Mouse (Mus musculus): ENCODE measurements around the gene Cdc14a. TPM values are rescaled to one million over a fixed set of nuclear protein-coding genes. Genes with fewer than 3 reads are reported as not detected.

Gene Cdc14a
- polyA plus RNA-seq, 1 experiment from 2014 or later: 12.1 TPM

- TF ChIP-seq CTCF (IDR thresholded peaks at IDR 0.05; ENCODE audit: low read depth): no peak
- Histone ChIP-seq H3K4me1 (ENCODE audit: insufficient read depth) (0 out of 2 replicates have a peak, but pooled peaks cover 5% of the 10 kb centered on the region), H3K9me3 (ENCODE audit: low read depth, low read length) (no peaks in the 10 kb centered on the region), H3K9ac (no peak overlapping the region), H3K27me3 (ENCODE audit: insufficient read depth, low read length) (no peaks in the 10 kb centered on the region), H3K4me3 (ENCODE audit: low read depth, low read length) (no peak overlapping the region), H3K27ac (ENCODE audit: low read depth) (no peak overlapping the region), H3K4me2 (no peak overlapping the region), H3K36me3 (ENCODE audit: insufficient read depth) (no peaks in the 10 kb centered on the region)
- WGBS: 45% methylated on average over 5 of the region's 5 CpGs
- DNase-seq: no peak
- ATAC-seq (ENCODE audit: insufficient read depth): no peak
Measured at GRCm38 (mm10) chr3:116374486-116374885, 49.3 kb downstream of the Cdc14a start.

- no peak overlapping the region for H3K4me2 ChIP-seq
- no peak overlapping the region for H3K4me3 ChIP-seq (ENCODE audit: low read depth, low read length)
- no peaks in the 10 kb centered on the region for H3K9me3 ChIP-seq (ENCODE audit: low read depth, low read length)
- H3K9ac ChIP-seq: no peak overlapping the region
- no peak overlapping the region for H3K27ac ChIP-seq (ENCODE audit: low read depth)
- H3K4me1 ChIP-seq (ENCODE audit: insufficient read depth): 0 out of 2 replicates have a peak, but pooled peaks cover 5% of the 10 kb centered on the region
- H3K36me3 ChIP-seq (ENCODE audit: insufficient read depth): no peaks in the 10 kb centered on the region
- ATAC-seq (ENCODE audit: insufficient read depth) (no peak), DNase-seq (no peak)
- no peak for TF ChIP-seq CTCF (IDR thresholded peaks at IDR 0.05; ENCODE audit: low read depth)
- WGBS: 91% methylated on average over 6 of the region's 6 CpGs
- no peaks in the 10 kb centered on the region for H3K27me3 ChIP-seq (ENCODE audit: insufficient read depth, low read length)
Measured at GRCm38 (mm10) chr3:116373196-116373595, 50.6 kb downstream of the Cdc14a start.

GRCm38 (mm10) chr3:116368868-116369437, 54.9 kb downstream of the Cdc14a start:
- Histone ChIP-seq H3K27me3 (ENCODE audit: insufficient read depth, low read length) (no peaks in the 10 kb centered on the region), H3K27ac (ENCODE audit: low read depth) (no peak overlapping the region), H3K9ac (no peak overlapping the region), H3K9me3 (ENCODE audit: low read depth, low read length) (no peaks in the 10 kb centered on the region), H3K36me3 (ENCODE audit: insufficient read depth) (no peaks in the 10 kb centered on the region), H3K4me1 (ENCODE audit: insufficient read depth) (no peaks in the 10 kb centered on the region), H3K4me3 (ENCODE audit: low read depth, low read length) (no peak overlapping the region), H3K4me2 (no peak overlapping the region)
- DNase-seq (no peak), ATAC-seq (ENCODE audit: insufficient read depth) (no peak)
- 55% methylated on average over 4 of the region's 4 CpGs for WGBS
- no peak for TF ChIP-seq CTCF (IDR thresholded peaks at IDR 0.05; ENCODE audit: low read depth)

- H3K9ac ChIP-seq: no peak overlapping the region
- 83% methylated on average over 2 of the region's 2 CpGs for WGBS
- H3K27me3 ChIP-seq (ENCODE audit: insufficient read depth, low read length): no peaks in the 10 kb centered on the region
- TF ChIP-seq CTCF (IDR thresholded peaks at IDR 0.05; ENCODE audit: low read depth): no peak
- ATAC-seq (ENCODE audit: insufficient read depth): no peak
- H3K4me2 ChIP-seq: no peak overlapping the region
- DNase-seq: no peak
- no peaks in the 10 kb centered on the region for H3K4me1 ChIP-seq (ENCODE audit: insufficient read depth)
- no peak overlapping the region for H3K4me3 ChIP-seq (ENCODE audit: low read depth, low read length)
- no peak overlapping the region for H3K27ac ChIP-seq (ENCODE audit: low read depth)
- no peaks in the 10 kb centered on the region for H3K9me3 ChIP-seq (ENCODE audit: low read depth, low read length)
- H3K36me3 ChIP-seq (ENCODE audit: insufficient read depth): no peaks in the 10 kb centered on the region
Measured at GRCm38 (mm10) chr3:116366125-116366524, 57.7 kb downstream of the Cdc14a start.

- no peaks in the 10 kb centered on the region for H3K4me1 ChIP-seq (ENCODE audit: insufficient read depth)
- 80% methylated on average over 7 of the region's 7 CpGs for WGBS
- TF ChIP-seq CTCF (IDR thresholded peaks at IDR 0.05; ENCODE audit: low read depth): no peak
- DNase-seq (no peak), ATAC-seq (ENCODE audit: insufficient read depth) (no peak)
- no peaks in the 10 kb centered on the region for H3K36me3 ChIP-seq (ENCODE audit: insufficient read depth)
- H3K9me3 ChIP-seq (ENCODE audit: low read depth, low read length): no peaks in the 10 kb centered on the region
- no peak overlapping the region for H3K9ac ChIP-seq
- no peak overlapping the region for H3K4me2 ChIP-seq
- no peak overlapping the region for H3K27ac ChIP-seq (ENCODE audit: low read depth)
- no peaks in the 10 kb centered on the region for H3K27me3 ChIP-seq (ENCODE audit: insufficient read depth, low read length)
- H3K4me3 ChIP-seq (ENCODE audit: low read depth, low read length): no peak overlapping the region
Measured at GRCm38 (mm10) chr3:116361906-116362305, 61.9 kb downstream of the Cdc14a start.

GRCm38 (mm10) chr3:116361101-116361500, 62.7 kb downstream of the Cdc14a start:
- TF ChIP-seq CTCF (IDR thresholded peaks at IDR 0.05; ENCODE audit: low read depth): no peak
- no peaks in the 10 kb centered on the region for H3K4me1 ChIP-seq (ENCODE audit: insufficient read depth)
- H3K27ac ChIP-seq (ENCODE audit: low read depth): no peak overlapping the region
- no peak overlapping the region for H3K4me3 ChIP-seq (ENCODE audit: low read depth, low read length)
- DNase-seq: no peak
- no peaks in the 10 kb centered on the region for H3K9me3 ChIP-seq (ENCODE audit: low read depth, low read length)
- ATAC-seq (ENCODE audit: insufficient read depth): no peak
- H3K9ac ChIP-seq: no peak overlapping the region
- no peaks in the 10 kb centered on the region for H3K27me3 ChIP-seq (ENCODE audit: insufficient read depth, low read length)
- WGBS: 73% methylated on average over 5 of the region's 5 CpGs
- no peaks in the 10 kb centered on the region for H3K36me3 ChIP-seq (ENCODE audit: insufficient read depth)
- H3K4me2 ChIP-seq: no peak overlapping the region

- DNase-seq: no peak
- no peak for TF ChIP-seq CTCF (IDR thresholded peaks at IDR 0.05; ENCODE audit: low read depth)
- Histone ChIP-seq H3K4me2 (no peak overlapping the region), H3K27ac (ENCODE audit: low read depth) (no peak overlapping the region), H3K4me3 (ENCODE audit: low read depth, low read length) (no peak overlapping the region), H3K9me3 (ENCODE audit: low read depth, low read length) (no peaks in the 10 kb centered on the region), H3K9ac (no peak overlapping the region), H3K36me3 (ENCODE audit: insufficient read depth) (no peaks in the 10 kb centered on the region), H3K27me3 (ENCODE audit: insufficient read depth, low read length) (no peaks in the 10 kb centered on the region), H3K4me1 (ENCODE audit: insufficient read depth) (no peaks in the 10 kb centered on the region)
- WGBS: 81% methylated on average over 7 of the region's 7 CpGs
- ATAC-seq (ENCODE audit: insufficient read depth): no peak
Measured at GRCm38 (mm10) chr3:116357866-116358265, 66.0 kb downstream of the Cdc14a start.
